Mouse (Mus musculus) midbrain, embryonic 16.5 days (tissue): ENCODE measurements around the gene Npy. TPM values are rescaled to one million over a fixed set of nuclear protein-coding genes. Genes with fewer than 3 reads are reported as not detected.

Experiments
- ATAC-seq: fragments of 200-750 bp; cut with Nextera tagmentation; 2 replicates; pipeline ENCODE4 v1.8.0; 2017; ENCODE audit warnings: moderate TSS enrichment
- H3K27ac ChIP-seq: fragments of 300-500 bp; sonication (generic); 2 replicates; pipeline ENCODE4 v1.5.1; 2014; ENCODE audit warnings: mild to moderate bottlenecking, low read length, mixed read lengths
- H3K27me3 ChIP-seq: fragments of 300-500 bp; sonication (generic); 2 replicates; pipeline ENCODE4 v1.6.1; 2014; ENCODE audit warnings: low read depth, low read length, mixed read lengths; ENCODE audit not compliant: control insufficient read depth, insufficient read depth
- H3K36me3 ChIP-seq: fragments of 300-500 bp; sonication (generic); 2 replicates; pipeline ENCODE4 v1.6.1; 2014; ENCODE audit warnings: mild to moderate bottlenecking, low read length, moderate library complexity, mixed read lengths; ENCODE audit not compliant: control insufficient read depth, insufficient read depth
- H3K4me1 ChIP-seq: fragments of 300-500 bp; sonication (generic); 2 replicates; pipeline ENCODE4 v1.6.1; 2014; ENCODE audit warnings: mild to moderate bottlenecking, low read length, mixed read lengths; ENCODE audit not compliant: control insufficient read depth, insufficient read depth
- H3K4me2 ChIP-seq: fragments of 300-500 bp; sonication (generic); 2 replicates; pipeline ENCODE4 v1.6.1; 2014; ENCODE audit warnings: mild to moderate bottlenecking, low read length, mixed read lengths
- H3K4me3 ChIP-seq: fragments of 300-500 bp; sonication (generic); 2 replicates; pipeline ENCODE4 v1.5.1; 2014; ENCODE audit warnings: low read depth, mild to moderate bottlenecking, low read length, moderate library complexity, mixed read lengths
- H3K9ac ChIP-seq: fragments of 300-500 bp; sonication (generic); 2 replicates; pipeline ENCODE4 v1.6.1; 2014; ENCODE audit warnings: low read depth, low read length, mixed read lengths
- H3K9me3 ChIP-seq: fragments of 300-500 bp; sonication (generic); replicated peaks from 2 replicates; pipeline ENCODE4 v1.6.1; 2014; ENCODE audit warnings: mild to moderate bottlenecking, low read length, mixed read lengths; ENCODE audit not compliant: control insufficient read depth, poor library complexity, severe bottlenecking
- WGBS: fragments of 180-500 bp; shearing (Covaris S2); extraction: QIAGEN DNeasy Blood & Tissue Kit; methylation state at CpG from one replicate; pipeline ENCODE4 v1.1.7; 2014; 5-methylcytosine and 5-hydroxymethylcytosine counted together
- polyA plus RNA-seq: library from polyadenylated mRNA; unstranded; fragments of >200 nt; fragmentation: Nextera tagmentation; extraction: Ambion mirVana; gene quantifications from 2 replicates; pipeline ENCODE4 v1.2.1, GENCODE M21; 2015

The Npy gene
- polyA plus RNA-seq, 1 experiment from 2014 or later, result 98.2 TPM

GRCm38 (mm10) chr6:49867571-49867970, 45.1 kb downstream of the Npy start:
- ATAC-seq, result no peak
- H3K27me3 ChIP-seq, result no peaks in the 10 kb centered on the region; the same call in 1 of the 2 replicates
- WGBS, result 78% methylated on average over 6 of the region's 6 CpGs

DNA sequence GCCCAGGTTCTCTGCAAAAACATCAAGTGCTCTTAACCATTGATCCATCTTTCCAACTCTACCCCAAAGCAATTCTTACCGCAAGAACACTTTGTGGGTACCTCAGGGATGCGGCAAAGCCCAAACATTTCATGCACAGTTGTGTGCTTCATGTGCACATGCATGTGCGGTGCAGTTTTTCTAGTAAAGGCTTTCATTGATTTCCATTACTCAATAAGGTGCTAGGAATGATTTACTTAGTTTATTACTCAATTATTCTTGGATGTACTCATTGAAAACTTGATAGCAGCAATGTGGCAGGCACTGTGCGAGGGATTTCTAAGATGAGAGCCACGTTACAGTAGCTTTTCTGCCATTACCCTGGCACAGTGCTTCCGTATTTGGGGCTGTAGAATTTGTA, 48.6 kb downstream of the Npy start:
- WGBS, result 89% methylated on average over 6 of the region's 6 CpGs
- Histone ChIP-seq H3K4me1 (0 out of 2 replicates have a peak, but pooled peaks cover 6% of the 10 kb centered on the region), H3K4me2 (no peak overlapping the region), H3K27ac (no peak overlapping the region), H3K9me3 (no peaks in the 10 kb centered on the region), H3K27me3 (no peaks in the 10 kb centered on the region; the same call in 1 of the 2 replicates), H3K4me3 (no peak overlapping the region), H3K36me3 (no peaks in the 10 kb centered on the region), H3K9ac (no peak overlapping the region)
- no peak for ATAC-seq

More at GRCm38 (mm10) chr6:49867571-49867970, 45.1 kb downstream of the Npy start:
- Histone ChIP-seq H3K9ac (no peak overlapping the region), H3K36me3 (no peaks in the 10 kb centered on the region), H3K4me1 (no peaks in the 10 kb centered on the region), H3K9me3 (no peaks in the 10 kb centered on the region), H3K4me2 (no peak overlapping the region), H3K4me3 (no peak overlapping the region), H3K27ac (no peak overlapping the region)

DNA sequence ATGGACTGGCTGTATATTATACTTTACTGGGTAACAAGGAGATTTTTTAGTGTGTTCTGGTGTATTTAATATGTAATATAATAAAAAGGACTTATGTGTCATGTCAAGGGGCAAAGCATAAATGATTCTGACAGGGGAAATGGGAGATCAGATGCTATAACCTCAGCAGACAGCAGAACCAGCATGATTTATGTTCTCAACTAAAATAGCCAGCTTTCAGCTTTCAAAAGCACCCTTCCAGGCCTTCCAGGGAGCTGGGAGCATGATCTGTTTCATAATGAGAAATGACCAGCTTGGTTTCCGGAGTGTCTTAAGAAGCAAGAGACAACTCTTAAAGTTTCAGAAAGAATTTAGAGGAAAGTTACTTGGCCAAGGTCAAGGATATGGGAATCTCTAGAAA, 51.0 kb downstream of the Npy start:
- Histone ChIP-seq H3K36me3 (no peaks in the 10 kb centered on the region), H3K9ac (no peak overlapping the region), H3K4me3 (no peak overlapping the region), H3K4me2 (no peak overlapping the region), H3K27ac (no peak overlapping the region), H3K9me3 (no peaks in the 10 kb centered on the region), H3K27me3 (no peaks in the 10 kb centered on the region; the same call in 1 of the 2 replicates), H3K4me1 (0 out of 2 replicates have a peak, but pooled peaks cover 6% of the 10 kb centered on the region)
- WGBS, result 89% methylated on average over 1 of the region's 1 CpGs
- no peak for ATAC-seq

- Histone ChIP-seq H3K27me3 (no peaks in the 10 kb centered on the region), H3K36me3 (no peaks in the 10 kb centered on the region), H3K9me3 (no peaks in the 10 kb centered on the region), H3K9ac (no peak overlapping the region), H3K4me2 (no peak overlapping the region), H3K4me3 (no peak overlapping the region), H3K27ac (no peak overlapping the region), H3K4me1 (0 out of 2 replicates have a peak, but pooled peaks cover 6% of the 10 kb centered on the region)
- peak; percentile 32; the same call in 1 of the 2 replicates for ATAC-seq
- 12% methylated on average over 2 of the region's 2 CpGs for WGBS
Measured at GRCm38 (mm10) chr6:49875160-49875559, 52.6 kb downstream of the Npy start.

GRCm38 (mm10) chr6:49875791-49876190, 53.3 kb downstream of the Npy start:
- no peaks in the 10 kb centered on the region for H3K36me3 ChIP-seq
- ATAC-seq, result no peak
- H3K4me3 ChIP-seq, result no peak overlapping the region
- no peaks in the 10 kb centered on the region for H3K27me3 ChIP-seq
- H3K4me1 ChIP-seq, result 0 out of 2 replicates have a peak, but pooled peaks cover 6% of the 10 kb centered on the region
- no peaks in the 10 kb centered on the region for H3K9me3 ChIP-seq
- no peak overlapping the region for H3K4me2 ChIP-seq
- no peak overlapping the region for H3K9ac ChIP-seq
- 74% methylated on average over 6 of the region's 6 CpGs for WGBS
- H3K27ac ChIP-seq, result no peak overlapping the region
